Mouse (Mus musculus): Measurements from ENCODE around the gene Olfr822. TPM values are rescaled to one million over a fixed set of nuclear protein-coding genes. Genes with fewer than 3 reads are reported as not detected.
"Not testable (repeated sequence)": the region's sequence is repeated elsewhere in the genome, so short reads cannot be mapped to it uniquely, and the experiment has no call there.

Olfr822 gene
- not detected in 2 replicates for polyA plus RNA-seq (2015; fragmentation: Nextera tagmentation; extraction: Ambion mirVana)

- Histone ChIP-seq H3K9ac (no peak within 1 kb of the TSS), H3K36me3 (replicated peaks) (no peaks in the 10 kb centered on the region), H3K27ac (no peak within 1 kb of the TSS), H3K4me1 (no peaks in the 10 kb centered on the region), H3K9me3 (no peaks in the 10 kb centered on the region), H3K4me3 (no peak within 1 kb of the TSS), H3K27me3 (replicated peaks) (no peaks in the 10 kb centered on the region), H3K4me2 (no peak within 1 kb of the TSS)
- no peak for ATAC-seq (replicated peaks)
Measured at GRCm38 (mm10) chr10:130070910-130071309, at the start of gene Olfr822. TSS of gene Olfr822 (plus strand) at chr10:130071210.

- H3K4me1 ChIP-seq, result no peaks in the 10 kb centered on the region
- ATAC-seq (replicated peaks), result no peak
- no peaks in the 10 kb centered on the region for H3K27me3 ChIP-seq (replicated peaks)
- no peak within 1 kb of the TSS for H3K4me3 ChIP-seq
- H3K9ac ChIP-seq, result no peak within 1 kb of the TSS
- no peaks in the 10 kb centered on the region for H3K9me3 ChIP-seq
- no peak within 1 kb of the TSS for H3K27ac ChIP-seq
- H3K4me2 ChIP-seq, result no peak within 1 kb of the TSS
- H3K36me3 ChIP-seq (replicated peaks), result no peaks in the 10 kb centered on the region
Measured at GRCm38 (mm10) chr10:130030048-130030447, 41.0 kb upstream of the Olfr822 start, which contains the start of gene Olfr821. TSS of gene Olfr821 (plus strand) at chr10:130030348.

GRCm38 (mm10) chr10:130037096-130037495 is 33.9 kb upstream of the Olfr822 start:
- ATAC-seq (replicated peaks), result no peak
- Histone ChIP-seq H3K27ac (no peak overlapping the region), H3K4me1 (no peaks in the 10 kb centered on the region), H3K9ac (no peak overlapping the region), H3K9me3 (no peaks in the 10 kb centered on the region), H3K36me3 (replicated peaks) (no peaks in the 10 kb centered on the region), H3K4me2 (no peak overlapping the region), H3K27me3 (replicated peaks) (no peaks in the 10 kb centered on the region), H3K4me3 (no peak overlapping the region)
- 65% methylated on average over 6 of the region's 6 CpGs for WGBS

GRCm38 (mm10) chr10:130092838-130093440 is 21.9 kb downstream of the Olfr822 start:
- H3K4me2 ChIP-seq, result no peak overlapping the region
- H3K36me3 ChIP-seq (replicated peaks), result no peaks in the 10 kb centered on the region
- H3K27me3 ChIP-seq (replicated peaks), result no peaks in the 10 kb centered on the region
- peak; percentile 87 for ATAC-seq (replicated peaks)
- no peak overlapping the region for H3K27ac ChIP-seq
- no peaks in the 10 kb centered on the region for H3K4me1 ChIP-seq
- H3K9ac ChIP-seq, result no peak overlapping the region
- H3K9me3 ChIP-seq, result no peaks in the 10 kb centered on the region
- WGBS, result 21% methylated on average over 5 of the region's 5 CpGs
- H3K4me3 ChIP-seq, result no peak overlapping the region

- Histone ChIP-seq H3K36me3 (replicated peaks) (no peaks in the 10 kb centered on the region), H3K27ac (no peak overlapping the region), H3K4me1 (no peaks in the 10 kb centered on the region), H3K9ac (no peak overlapping the region), H3K4me3 (no peak overlapping the region), H3K4me2 (no peak overlapping the region), H3K27me3 (replicated peaks) (no peaks in the 10 kb centered on the region), H3K9me3 (no peaks in the 10 kb centered on the region)
- no peak for ATAC-seq (replicated peaks)
Measured at GRCm38 (mm10) chr10:130096104-130096503, 25.1 kb downstream of the Olfr822 start.

- H3K9ac ChIP-seq; H3K36me3 ChIP-seq (replicated peaks); H3K9me3 ChIP-seq; H3K27ac ChIP-seq; H3K27me3 ChIP-seq (replicated peaks); H3K4me2 ChIP-seq; H3K4me3 ChIP-seq; H3K4me1 ChIP-seq; ATAC-seq (replicated peaks): not testable (repeated sequence)
- WGBS, result 80% methylated on average over 1 of the region's 1 CpGs
Measured at GRCm38 (mm10) chr10:130115283-130115682, 44.3 kb downstream of the Olfr822 start, which contains the start of gene Olfr823. TSS of gene Olfr823 (minus strand) at chr10:130115383.

- H3K36me3 ChIP-seq (replicated peaks); H3K27me3 ChIP-seq (replicated peaks); H3K4me2 ChIP-seq; H3K9ac ChIP-seq; ATAC-seq (replicated peaks); H3K4me1 ChIP-seq; H3K27ac ChIP-seq; H3K4me3 ChIP-seq; H3K9me3 ChIP-seq: not testable (repeated sequence)
- 54% methylated on average over 3 of the region's 3 CpGs for WGBS
Measured at GRCm38 (mm10) chr10:130116045-130116444, 45.0 kb downstream of the Olfr822 start.

Other genes with a start within 250 kb of the Olfr822 start
- gene Olfr812, start 225.1 kb upstream of the Olfr822 start, polyA plus RNA-seq (2015; fragmentation: Nextera tagmentation; extraction: Ambion mirVana), result not detected in 2 replicates
- gene Olfr813, start 215.8 kb upstream of the Olfr822 start, polyA plus RNA-seq (2015; fragmentation: Nextera tagmentation; extraction: Ambion mirVana), result not detected in 2 replicates
- gene Olfr814, start 191.4 kb upstream of the Olfr822 start, polyA plus RNA-seq (2015; fragmentation: Nextera tagmentation; extraction: Ambion mirVana), result not detected in 2 replicates
- gene Olfr815, start 165.3 kb upstream of the Olfr822 start, polyA plus RNA-seq (2015; fragmentation: Nextera tagmentation; extraction: Ambion mirVana), result not detected in 2 replicates
- not detected in 2 replicates for gene Olfr816, start 155.6 kb upstream of the Olfr822 start, polyA plus RNA-seq (2015; fragmentation: Nextera tagmentation; extraction: Ambion mirVana)
- gene Olfr818, start 122.1 kb upstream of the Olfr822 start, polyA plus RNA-seq (2015; fragmentation: Nextera tagmentation; extraction: Ambion mirVana), result not detected in 2 replicates
- not detected in 2 replicates for gene Olfr819, start 103.9 kb upstream of the Olfr822 start, polyA plus RNA-seq (2015; fragmentation: Nextera tagmentation; extraction: Ambion mirVana)
- gene Olfr247, start 95.1 kb upstream of the Olfr822 start, polyA plus RNA-seq (2015; fragmentation: Nextera tagmentation; extraction: Ambion mirVana), result not detected in 2 replicates
- not detected in 2 replicates for gene Gm10310, start 86.1 kb upstream of the Olfr822 start, polyA plus RNA-seq (2015; fragmentation: Nextera tagmentation; extraction: Ambion mirVana)
- not detected in 2 replicates for gene Olfr820, start 58.6 kb upstream of the Olfr822 start, polyA plus RNA-seq (2015; fragmentation: Nextera tagmentation; extraction: Ambion mirVana)
- gene Olfr821, start 40.9 kb upstream of the Olfr822 start, polyA plus RNA-seq (2015; fragmentation: Nextera tagmentation; extraction: Ambion mirVana), result not detected in 2 replicates
- gene Olfr823, start 44.2 kb downstream of the Olfr822 start, polyA plus RNA-seq (2015; fragmentation: Nextera tagmentation; extraction: Ambion mirVana), result not detected in 2 replicates
- gene Olfr824, start 58.8 kb downstream of the Olfr822 start, polyA plus RNA-seq (2015; fragmentation: Nextera tagmentation; extraction: Ambion mirVana), result not detected in 2 replicates
- gene Olfr825, start 95.6 kb downstream of the Olfr822 start, polyA plus RNA-seq (2015; fragmentation: Nextera tagmentation; extraction: Ambion mirVana), result not detected in 2 replicates
- gene Olfr826, start 113.0 kb downstream of the Olfr822 start, polyA plus RNA-seq (2015; fragmentation: Nextera tagmentation; extraction: Ambion mirVana), result not detected in 2 replicates
- not detected in 2 replicates for gene Olfr827, start 143.2 kb downstream of the Olfr822 start, polyA plus RNA-seq (2015; fragmentation: Nextera tagmentation; extraction: Ambion mirVana)
- gene Neurod4, start 209.0 kb downstream of the Olfr822 start, polyA plus RNA-seq (2015; fragmentation: Nextera tagmentation; extraction: Ambion mirVana), result 1.9 and 2.8 TPM in 2 replicates

Data from midbrain, embryonic 15.5 days (tissue).